Mouse (Mus musculus) brain, embryonic 14.5 days (tissue): Measurements from ENCODE around the gene Nrp2.

ENCODE experiments used
- CTCF ChIP-seq: fragments of 200-500 bp; IDR thresholded peaks from 2 replicates; pipeline ENCODE4 v1.5.1; 2012; ENCODE audit warnings: inconsistent platforms, mild to moderate bottlenecking, moderate library complexity, borderline replicate concordance; ENCODE audit not compliant: insufficient read depth, insufficient read length; ENCODE audit errors: extremely low read depth
- POLR2A ChIP-seq: fragments of 200-500 bp; IDR thresholded peaks from 2 replicates; pipeline ENCODE4 v1.6.1; 2012; ENCODE audit warnings: mild to moderate bottlenecking, inconsistent platforms, borderline replicate concordance; ENCODE audit not compliant: poor library complexity, insufficient read depth, insufficient read length, severe bottlenecking; ENCODE audit errors: extremely low read depth

DNA sequence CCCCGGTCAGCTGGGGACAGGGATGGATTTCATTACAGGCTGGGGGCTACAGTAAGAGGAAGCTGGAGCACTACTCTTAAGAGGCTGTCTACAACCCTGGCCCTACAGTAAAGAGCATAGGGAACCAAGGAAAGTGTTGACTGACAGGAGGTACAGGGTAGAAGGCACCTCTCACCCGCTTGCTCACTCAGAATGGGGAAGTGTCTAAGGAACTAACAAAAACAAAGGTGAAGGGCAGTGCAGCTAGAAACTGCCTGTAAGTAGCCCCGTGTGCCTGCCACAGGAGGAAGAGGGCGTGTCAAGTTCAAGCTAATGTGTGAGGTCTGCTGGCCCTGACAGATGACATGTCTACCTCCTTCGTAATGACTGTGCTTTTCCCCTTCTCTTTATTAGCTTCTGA, 57.0 kb downstream of the Nrp2 start:
- TF ChIP-seq CTCF (no peak), POLR2A (no peak)
